Mouse (Mus musculus): ENCODE measurements around the gene Trpc5os.

DNA sequence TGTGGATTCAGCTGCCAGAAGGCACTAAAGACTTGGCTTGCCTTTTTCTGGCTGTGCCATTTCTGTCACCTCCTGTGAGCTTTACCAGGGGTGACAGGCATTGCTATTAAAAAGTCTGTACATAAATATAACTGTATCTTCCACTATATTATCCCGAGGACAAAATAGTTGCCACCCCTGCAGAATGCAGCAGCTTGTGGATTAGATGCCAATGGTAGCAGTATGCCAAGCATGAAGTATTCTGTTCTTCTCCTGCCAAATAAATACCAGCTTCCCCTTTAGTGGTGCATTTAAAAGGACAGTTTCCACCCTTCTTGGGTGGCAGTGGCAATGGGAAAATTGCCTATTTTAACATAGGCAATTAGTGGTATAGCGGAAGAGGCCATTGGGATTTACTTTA is 8.0 kb downstream of the Trpc5os start:
- TF ChIP-seq EP300 (optimal IDR thresholded peaks at IDR 0.05) (no peak), CTCF (IDR thresholded peaks at IDR 0.05; ENCODE audit: low read depth) (no peak)

All from stomach, postnatal 0 days (tissue).